Mouse (Mus musculus): ENCODE measurements around the gene Ciao1.
A peak's percentile ranks its signal among the peaks of the same experiment; 100 is the strongest.
"Not testable (repeated sequence)": the region's sequence is repeated elsewhere in the genome, so short reads cannot be mapped to it uniquely, and the experiment has no call there.

The Ciao1 gene

GRCm38 (mm10) chr2:127247592-127248333, at the start of gene Ciao1, which contains the start of gene Tmem127:
Ciao1 (minus strand) TSS chr2:127247816.
Tmem127 (plus strand) TSS chr2:127247908.
- peak; percentile 89 to 96 for DNase-seq (ENCODE audit: low spot score in 2 of 2)

- DNase-seq (ENCODE audit: low spot score in 2 of 2): no peak
Observed at GRCm38 (mm10) chr2:127297001-127297805, 49.6 kb upstream of the Ciao1 start.

- no peak for DNase-seq (ENCODE audit: low spot score in 2 of 2)
Observed at GRCm38 (mm10) chr2:127292250-127292649, 44.6 kb upstream of the Ciao1 start.

DNA sequence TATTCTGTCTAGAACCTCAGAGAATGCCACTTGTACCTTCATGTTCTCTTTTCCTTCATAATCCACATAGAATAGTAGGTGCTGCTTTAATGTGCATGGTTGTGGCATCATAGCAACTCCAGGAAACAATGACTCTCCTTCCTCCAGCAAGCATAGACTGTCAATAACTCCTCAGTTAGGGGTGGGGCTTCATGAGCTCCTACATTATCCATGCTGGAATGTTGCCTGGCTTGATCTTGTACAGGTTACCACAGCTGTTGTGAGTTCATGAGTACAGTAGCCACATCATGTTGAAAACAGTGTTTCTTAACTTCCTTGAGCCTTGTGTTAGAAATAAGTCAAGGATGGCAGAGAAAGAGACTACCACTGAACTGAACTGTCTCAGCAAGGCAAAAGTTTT, 30.5 kb upstream of the Ciao1 start:
- DNase-seq (ENCODE audit: low spot score in 2 of 2): no peak

GRCm38 (mm10) chr2:127275551-127276320, 28.1 kb upstream of the Ciao1 start:
- DNase-seq (ENCODE audit: low spot score in 2 of 2): no peak

- DNase-seq (ENCODE audit: low spot score in 2 of 2): no peak
Observed at GRCm38 (mm10) chr2:127274590-127274989, 27.0 kb upstream of the Ciao1 start.

GRCm38 (mm10) chr2:127272806-127273205, 25.2 kb upstream of the Ciao1 start:
- DNase-seq (ENCODE audit: low spot score in 2 of 2): no peak

- not testable (repeated sequence) for DNase-seq (ENCODE audit: low spot score in 2 of 2)
Observed at GRCm38 (mm10) chr2:127272049-127272448, 24.4 kb upstream of the Ciao1 start.

DNA sequence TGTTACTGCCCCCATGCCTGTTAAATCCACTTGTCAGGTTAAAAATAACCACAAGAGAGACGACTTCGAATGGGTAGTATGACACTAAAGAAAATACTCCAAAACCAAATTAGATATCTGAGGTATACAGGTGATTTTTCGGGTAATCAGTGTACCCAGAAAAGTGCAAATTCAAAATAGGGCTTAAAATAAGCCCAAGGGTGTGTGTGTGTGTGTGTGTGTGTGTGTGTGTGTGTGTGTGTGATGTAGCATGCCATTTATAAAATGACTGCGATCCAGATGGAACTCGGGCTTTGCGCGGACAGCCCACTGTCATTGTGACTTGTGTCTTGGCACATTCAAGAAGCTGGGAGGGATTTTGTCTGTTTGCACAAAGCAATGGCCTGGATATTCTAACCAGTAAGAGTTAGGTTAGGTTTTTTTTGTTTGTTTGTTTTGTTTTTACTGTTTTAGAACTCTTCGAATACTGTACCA, 23.5 kb upstream of the Ciao1 start:
- DNase-seq (ENCODE audit: low spot score in 2 of 2): no peak

DNA sequence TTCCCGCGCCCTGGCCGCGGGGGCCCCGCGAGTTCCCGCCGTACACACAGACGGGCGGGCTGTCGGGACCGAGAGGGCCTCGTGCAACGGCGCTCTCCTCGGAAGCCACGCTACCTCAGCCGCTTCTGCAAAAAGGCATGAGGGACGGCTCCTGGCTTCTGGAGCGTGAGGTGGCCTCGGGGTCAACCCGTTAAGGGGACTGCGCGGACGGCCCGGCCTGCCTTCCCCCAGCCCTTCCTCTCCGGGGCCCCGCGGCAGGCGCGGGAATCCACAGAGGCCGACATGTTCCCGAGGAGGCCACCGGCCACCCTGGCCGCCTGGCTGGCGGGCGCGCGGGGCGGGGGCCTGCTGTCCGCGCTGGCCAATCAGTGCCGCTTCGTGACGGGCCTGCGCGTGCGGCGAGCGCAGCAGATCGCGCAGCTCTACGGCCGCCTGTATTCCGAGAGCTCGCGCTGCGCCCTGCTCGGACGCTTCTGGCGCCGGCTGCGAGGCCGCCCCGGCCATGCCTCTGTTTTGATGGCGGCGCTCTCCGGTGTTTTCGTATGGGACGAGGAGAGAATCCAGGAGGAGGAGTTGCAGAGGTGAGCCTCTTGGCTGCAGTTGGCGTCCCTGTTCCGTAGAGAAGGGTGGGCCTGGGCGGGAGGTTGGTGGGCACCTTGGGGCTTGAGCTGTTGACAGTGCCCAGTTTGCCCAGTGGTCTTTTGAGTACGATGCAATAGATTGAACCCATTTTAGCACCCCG, 22.9 kb upstream of the Ciao1 start:
- DNase-seq (ENCODE audit: low spot score in 2 of 2): peak; percentile 65 to 83

DNA sequence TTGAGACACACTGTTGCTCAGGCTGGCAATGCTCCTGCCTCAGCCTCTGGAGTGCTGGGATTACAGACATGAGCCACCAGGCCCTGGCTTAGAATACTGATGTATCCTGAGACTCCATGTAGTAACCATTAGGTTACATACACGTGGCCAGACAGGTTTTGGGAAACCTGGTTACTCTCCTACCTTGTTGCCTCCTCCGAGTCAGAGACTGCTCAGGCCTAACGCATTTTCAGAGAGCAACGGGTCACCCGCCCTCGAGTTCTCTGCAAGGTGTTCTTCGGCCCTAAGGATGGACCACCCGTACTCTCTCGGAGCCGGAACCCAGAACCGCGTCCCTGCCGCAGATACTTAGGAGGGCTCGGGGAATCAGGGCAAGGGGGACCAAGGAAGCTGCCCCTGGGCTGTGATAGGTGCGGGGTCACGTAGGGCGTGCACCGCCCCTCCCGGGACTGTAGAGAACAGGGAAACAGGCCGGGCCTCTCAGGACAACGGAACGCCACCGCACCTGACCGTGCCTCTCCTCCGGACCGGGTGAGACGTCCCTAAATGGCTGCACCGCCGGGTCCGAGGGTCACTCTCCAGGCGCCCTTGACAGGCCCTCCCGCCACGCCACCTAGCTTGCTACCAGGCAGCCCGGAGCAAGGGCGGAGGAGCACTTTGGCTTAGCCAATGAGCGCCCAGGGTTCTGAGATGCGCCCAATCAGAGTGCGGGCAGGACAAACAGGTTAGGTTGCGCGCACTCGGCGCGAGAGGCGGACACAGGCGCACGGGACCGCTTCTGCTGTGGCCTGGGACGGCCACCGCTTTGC, 22.1 kb upstream of the Ciao1 start, which contains the start of gene Stard7:
Gene Stard7, plus strand, starts transcription at position 728 of the 809 bp plus-strand sequence.
- peak; percentile 91 to 93 for DNase-seq (ENCODE audit: low spot score in 2 of 2)

DNA sequence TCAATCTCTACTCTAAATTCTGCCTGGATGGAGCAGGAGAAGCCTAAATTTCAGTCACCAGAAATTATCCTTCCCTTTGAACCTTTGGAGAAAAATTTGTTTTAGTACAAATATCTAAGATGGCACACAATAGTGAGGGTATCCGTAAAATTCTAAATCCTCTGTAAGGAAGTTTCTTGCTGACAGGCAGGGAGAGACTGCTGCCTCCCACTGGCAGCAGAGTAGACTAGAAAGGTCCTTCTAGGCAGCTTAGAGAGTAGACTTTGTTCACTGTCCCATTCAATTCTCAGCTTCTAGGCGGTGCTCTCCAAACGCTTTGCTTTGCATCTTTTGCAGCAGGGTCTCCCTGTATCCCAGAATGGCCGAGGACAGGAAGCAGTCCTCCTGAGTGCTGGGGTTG, 20.2 kb upstream of the Ciao1 start:
- no peak for DNase-seq (ENCODE audit: low spot score in 2 of 2)

GRCm38 (mm10) chr2:127262480-127262879, 14.9 kb upstream of the Ciao1 start:
- no peak for DNase-seq (ENCODE audit: low spot score in 2 of 2)

DNA sequence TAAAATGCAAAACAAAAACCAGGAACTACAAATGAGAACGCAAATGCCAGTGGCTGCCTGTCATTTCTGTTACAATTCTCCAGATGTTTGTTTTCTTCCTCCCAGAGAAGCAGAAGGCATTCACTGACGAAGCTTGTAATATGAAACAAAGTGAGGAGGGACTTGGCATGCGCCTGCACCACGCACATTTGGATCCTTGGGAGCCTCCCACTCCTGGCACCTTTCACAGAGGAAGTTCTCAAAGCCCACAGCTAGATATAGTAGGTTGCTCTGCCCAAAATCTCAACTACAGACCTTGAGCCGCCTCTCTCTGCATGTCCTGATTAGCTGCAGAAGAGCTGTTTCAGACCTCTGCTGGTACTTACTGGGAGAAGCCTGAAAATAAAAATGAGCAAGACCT, 11.7 kb upstream of the Ciao1 start:
- DNase-seq (ENCODE audit: low spot score in 2 of 2): no peak

DNA sequence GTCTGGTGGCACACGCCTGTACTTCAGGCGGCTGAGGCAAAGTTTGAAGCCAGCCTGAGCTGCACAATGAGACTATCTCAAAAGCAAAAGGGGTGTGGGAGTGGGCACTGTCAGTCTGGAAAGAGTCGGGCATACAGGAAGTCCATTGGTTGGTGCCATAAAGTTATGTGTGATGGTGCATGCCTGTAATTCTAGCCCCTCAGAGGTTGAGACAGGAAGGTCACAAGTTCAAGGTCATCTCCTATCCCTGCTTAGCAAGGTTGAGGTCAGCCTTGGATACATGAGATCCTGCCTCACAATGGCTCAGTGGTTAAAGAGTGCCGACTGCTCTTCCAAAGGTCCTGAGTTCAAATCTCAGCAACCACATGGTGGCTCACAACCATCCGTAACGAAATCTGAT, 7.7 kb upstream of the Ciao1 start:
- no peak for DNase-seq (ENCODE audit: low spot score in 2 of 2)

DNA sequence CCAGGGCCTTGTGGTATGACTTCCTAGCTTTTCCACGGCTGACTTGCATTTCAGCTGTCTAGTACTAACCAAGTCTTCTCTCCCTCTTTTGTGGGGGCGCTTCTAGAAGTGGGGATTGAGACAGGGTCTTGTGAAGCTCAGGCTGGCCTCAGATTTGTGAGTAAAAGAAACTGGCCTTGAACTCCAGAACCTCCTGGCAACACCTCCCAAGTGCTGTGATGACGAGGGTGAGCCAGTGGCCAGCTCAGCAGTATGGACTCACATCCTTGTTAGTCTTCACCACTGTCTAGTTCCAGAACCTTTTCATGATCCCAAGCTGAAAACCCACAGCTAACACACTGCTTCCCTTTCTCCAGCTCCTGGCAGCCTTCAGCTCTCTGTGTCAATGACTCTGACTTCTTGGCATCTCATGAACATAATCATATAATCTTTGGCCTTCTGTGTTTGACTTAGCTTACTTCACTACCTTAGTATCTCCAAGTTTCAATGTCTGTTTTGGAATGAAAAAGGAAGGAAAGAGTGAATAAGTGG, 7.1 kb upstream of the Ciao1 start:
- DNase-seq (ENCODE audit: low spot score in 2 of 2): no peak

DNA sequence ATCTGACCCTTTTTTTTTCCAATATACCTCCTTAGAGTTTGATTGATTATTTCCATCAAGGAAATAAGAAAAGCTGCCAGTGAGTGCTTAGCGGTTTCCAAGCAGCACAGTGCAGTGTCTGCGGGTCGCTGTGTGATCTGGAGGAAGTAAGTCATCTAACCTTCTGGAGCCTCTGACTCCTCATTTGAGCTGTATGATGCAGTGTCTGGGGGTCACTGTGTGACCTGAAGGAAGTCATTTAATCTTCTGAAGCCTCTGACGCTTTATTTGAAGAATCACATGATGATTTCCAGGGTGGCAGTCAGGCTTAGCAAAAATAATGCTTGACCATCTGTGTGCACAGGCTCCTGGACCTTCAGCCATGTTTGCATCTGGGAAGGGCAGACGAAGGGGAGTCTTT, 5.2 kb upstream of the Ciao1 start:
- no peak for DNase-seq (ENCODE audit: low spot score in 2 of 2)

DNA sequence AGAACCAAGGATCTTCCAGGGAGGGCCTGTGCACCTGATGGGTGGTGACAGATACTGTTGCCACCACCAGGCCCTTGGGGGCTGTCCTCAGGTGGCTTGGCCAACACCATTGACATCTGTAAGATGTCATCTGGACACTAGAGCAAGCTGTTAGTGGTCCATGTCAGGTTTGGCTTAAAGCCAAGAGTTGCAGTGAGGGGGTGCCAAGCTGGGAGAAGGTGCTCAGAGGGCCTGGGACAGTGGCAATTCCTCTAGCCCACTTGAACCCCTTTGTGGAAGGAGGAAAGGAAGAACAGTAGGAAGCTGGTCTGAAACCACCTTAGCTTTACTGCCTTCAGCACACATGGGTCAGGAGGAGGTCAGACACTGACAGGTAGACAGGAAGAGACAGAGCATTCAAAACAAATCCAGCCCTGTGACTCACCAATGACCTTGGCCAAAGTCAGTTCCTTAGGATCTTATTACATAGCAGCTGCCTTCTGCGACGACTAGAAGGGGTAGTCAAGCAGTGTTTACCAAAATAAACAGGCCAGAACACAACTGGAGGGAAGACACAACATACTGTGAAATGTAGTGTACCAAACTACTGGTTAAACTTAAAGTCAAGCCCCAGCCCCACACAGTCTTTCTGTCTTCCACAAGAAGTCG, 4.4 kb upstream of the Ciao1 start:
- DNase-seq (ENCODE audit: low spot score in 2 of 2): no peak

DNA sequence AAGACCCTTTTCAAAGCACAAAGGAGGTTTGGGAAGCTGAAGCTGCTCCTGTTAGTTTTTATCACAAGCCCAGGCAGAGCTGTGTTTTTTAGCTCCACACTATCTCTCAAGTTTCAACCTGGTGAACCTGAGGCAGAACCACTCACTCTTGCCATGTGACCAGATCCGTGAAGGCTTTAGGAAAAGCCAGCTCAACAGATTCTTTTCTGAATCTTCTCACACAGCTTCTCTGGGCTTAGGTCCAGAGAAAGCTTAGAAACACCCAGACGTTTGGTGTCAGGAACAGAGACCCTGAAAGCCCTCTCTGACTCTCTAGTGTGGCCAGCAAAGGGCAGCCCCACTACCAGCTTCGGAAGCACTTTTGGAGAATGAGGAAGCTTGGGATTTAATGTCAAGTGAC, 3.8 kb upstream of the Ciao1 start:
- no peak for DNase-seq (ENCODE audit: low spot score in 2 of 2)
